Mouse (Mus musculus): ENCODE results near the gene Mcoln1.

The Mcoln1 gene

GRCm38 (mm10) chr8:3498583-3498982, 1.7 kb upstream of the Mcoln1 start:
- DNase-seq (ENCODE audit: low spot score) = no peak

GRCm38 (mm10) chr8:3499751-3500150, 506 bp upstream of the Mcoln1 start:
- DNase-seq (ENCODE audit: low spot score) = no peak

- no peak for DNase-seq (ENCODE audit: low spot score)
Measured at GRCm38 (mm10) chr8:3502217-3502616, 2.0 kb downstream of the Mcoln1 start.

GRCm38 (mm10) chr8:3507979-3508754, 7.9 kb downstream of the Mcoln1 start:
- DNase-seq (ENCODE audit: low spot score) = no peak

GRCm38 (mm10) chr8:3514681-3515247, 14.5 kb downstream of the Mcoln1 start:
- DNase-seq (ENCODE audit: low spot score) = no peak

- DNase-seq (ENCODE audit: low spot score) = peak; percentile 85
Measured at GRCm38 (mm10) chr8:3515260-3515671, 15.0 kb downstream of the Mcoln1 start, which contains the start of gene Pnpla6. Gene Pnpla6, plus strand, starts transcription at chr8:3515384.

GRCm38 (mm10) chr8:3515771-3516417, 15.6 kb downstream of the Mcoln1 start:
- DNase-seq (ENCODE audit: low spot score) = peak; percentile 31

- DNase-seq (ENCODE audit: low spot score) = peak; percentile 85
Measured at GRCm38 (mm10) chr8:3516450-3517116, 16.3 kb downstream of the Mcoln1 start.

GRCm38 (mm10) chr8:3517117-3517495, 16.8 kb downstream of the Mcoln1 start:
- no peak for DNase-seq (ENCODE audit: low spot score)

GRCm38 (mm10) chr8:3522007-3522697, 21.9 kb downstream of the Mcoln1 start:
- no peak for DNase-seq (ENCODE audit: low spot score)

- DNase-seq (ENCODE audit: low spot score) = no peak
Measured at GRCm38 (mm10) chr8:3530816-3531215, 30.6 kb downstream of the Mcoln1 start.

GRCm38 (mm10) chr8:3531936-3532335, 31.7 kb downstream of the Mcoln1 start:
- DNase-seq (ENCODE audit: low spot score) = no peak

GRCm38 (mm10) chr8:3536053-3536841, 36.0 kb downstream of the Mcoln1 start:
- DNase-seq (ENCODE audit: low spot score) = no peak

GRCm38 (mm10) chr8:3536940-3537339, 36.7 kb downstream of the Mcoln1 start:
- DNase-seq (ENCODE audit: low spot score) = no peak

- no peak for DNase-seq (ENCODE audit: low spot score)
Measured at GRCm38 (mm10) chr8:3537666-3538065, 37.4 kb downstream of the Mcoln1 start.

GRCm38 (mm10) chr8:3539146-3539545, 38.9 kb downstream of the Mcoln1 start:
- DNase-seq (ENCODE audit: low spot score) = no peak

GRCm38 (mm10) chr8:3540076-3540475, 39.8 kb downstream of the Mcoln1 start:
- no peak for DNase-seq (ENCODE audit: low spot score)

- no peak for DNase-seq (ENCODE audit: low spot score)
Measured at GRCm38 (mm10) chr8:3546511-3546910, 46.3 kb downstream of the Mcoln1 start.

GRCm38 (mm10) chr8:3552240-3552639, 52.0 kb downstream of the Mcoln1 start:
- DNase-seq (ENCODE audit: low spot score) = no peak

- DNase-seq (ENCODE audit: low spot score) = no peak
Measured at GRCm38 (mm10) chr8:3556114-3556513, 55.9 kb downstream of the Mcoln1 start.
